Mouse (Mus musculus): ENCODE data around the gene Snrpa1.

GRCm38 (mm10) chr7:66061057-66061456 is 2.3 kb downstream of the Snrpa1 start:
- TF ChIP-seq CTCF (IDR thresholded peaks at IDR 0.05; ENCODE audit: borderline replicate concordance, extremely low read depth, insufficient read depth, insufficient read length) (no peak), POLR2A (IDR thresholded peaks at IDR 0.05; ENCODE audit: borderline replicate concordance, extremely low read depth, insufficient read depth, insufficient read length, poor library complexity, severe bottlenecking) (no peak)
